Mouse (Mus musculus): ENCODE measurements around the gene Alg2.

DNA sequence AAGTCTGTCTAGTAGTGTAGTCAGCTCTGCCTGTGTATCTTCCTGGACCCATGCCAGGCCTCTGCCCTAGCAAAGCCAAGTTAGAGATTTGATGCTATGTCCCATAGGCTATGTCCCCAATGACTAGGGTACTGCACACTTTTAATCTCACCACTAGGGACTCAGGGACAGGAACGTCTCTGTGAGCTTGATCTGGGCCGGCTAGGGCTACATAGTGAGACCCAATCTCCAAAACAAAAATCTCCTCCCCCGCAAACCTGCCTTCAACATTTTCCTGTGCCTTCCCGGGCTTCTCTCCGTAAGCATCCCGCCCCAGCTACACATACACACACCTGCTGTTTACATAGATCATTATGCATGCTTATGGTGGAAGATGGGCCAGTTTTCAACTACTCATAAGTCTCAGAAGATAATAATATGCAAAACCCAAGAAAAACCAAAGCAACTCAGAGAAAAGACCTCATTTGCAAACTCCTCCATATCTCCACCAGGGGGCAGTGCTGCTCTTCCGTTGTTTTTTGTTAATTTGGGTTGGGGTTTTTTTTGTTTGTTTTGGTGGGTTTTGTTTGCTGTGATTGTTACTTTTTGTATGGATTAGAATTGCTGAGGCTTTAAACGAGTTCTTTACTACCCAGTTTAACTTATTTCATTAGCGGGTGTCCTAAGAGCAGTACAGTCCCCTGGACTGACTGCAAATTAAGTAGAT lies 54.7 kb downstream of the Alg2 start:
- no peak for TF ChIP-seq POLR2A (IDR thresholded peaks at IDR 0.05; ENCODE audit: extremely low read depth, insufficient read depth, low read length)
- TF ChIP-seq CTCF (IDR thresholded peaks at IDR 0.05; ENCODE audit: low read depth, low read length), result peak; percentile 58

Measured in liver, adult 2 months (tissue).